Mouse (Mus musculus): ENCODE measurements around the gene Jmjd1c. TPM values are rescaled to one million over a fixed set of nuclear protein-coding genes. Genes with fewer than 3 reads are reported as not detected.

Gene Jmjd1c
- polyA plus RNA-seq, 1 experiment = 56.3 TPM

- 78% methylated on average over 2 of the region's 2 CpGs for WGBS
- H3K4me3 ChIP-seq (replicated peaks; ENCODE audit: insufficient read depth, low read depth, low read length) = no peak overlapping the region
- no peak overlapping the region for H3K27ac ChIP-seq (ENCODE audit: insufficient read depth, low read length)
- TF ChIP-seq CTCF (IDR thresholded peaks at IDR 0.05; ENCODE audit: borderline replicate concordance, insufficient read depth, low read depth, low read length) (no peak), POLR2A (IDR thresholded peaks at IDR 0.05; ENCODE audit: borderline replicate concordance, insufficient read depth, low read length) (no peak)
- H3K27me3 ChIP-seq (ENCODE audit: control insufficient read depth, insufficient read depth, low read length) = no peaks in the 10 kb centered on the region
- DNase-seq = no peak
- H3K4me1 ChIP-seq (ENCODE audit: control insufficient read depth, insufficient read depth, low read length) = peaks cover 15% of the 10 kb centered on the region
Measured at GRCm38 (mm10) chr10:67282531-67282930, 186.6 kb downstream of the Jmjd1c start.

- TF ChIP-seq POLR2A (IDR thresholded peaks at IDR 0.05; ENCODE audit: borderline replicate concordance, insufficient read depth, low read length) = no peak
- no peak for TF ChIP-seq CTCF (IDR thresholded peaks at IDR 0.05; ENCODE audit: borderline replicate concordance, insufficient read depth, low read depth, low read length)
- Histone ChIP-seq H3K27me3 (ENCODE audit: control insufficient read depth, insufficient read depth, low read length) (no peaks in the 10 kb centered on the region), H3K4me3 (replicated peaks; ENCODE audit: insufficient read depth, low read depth, low read length) (no peak overlapping the region), H3K27ac (ENCODE audit: insufficient read depth, low read length) (no peak overlapping the region), H3K4me1 (ENCODE audit: control insufficient read depth, insufficient read depth, low read length) (peaks cover 15% of the 10 kb centered on the region)
- DNase-seq = no peak
- WGBS = 67% methylated on average over 9 of the region's 9 CpGs
Measured at GRCm38 (mm10) chr10:67283516-67283915, 187.6 kb downstream of the Jmjd1c start.

- Histone ChIP-seq H3K4me3 (replicated peaks; ENCODE audit: insufficient read depth, low read depth, low read length) (peak overlapping the region; percentile 76), H3K27me3 (ENCODE audit: control insufficient read depth, insufficient read depth, low read length) (no peaks in the 10 kb centered on the region), H3K4me1 (ENCODE audit: control insufficient read depth, insufficient read depth, low read length) (peaks cover 15% of the 10 kb centered on the region), H3K27ac (ENCODE audit: insufficient read depth, low read length) (peak overlapping the region; percentile 70; the same call in 1 of the 2 replicates)
- peak in 1 of 2 experiments; percentile 24 for DNase-seq
- 0% methylated on average over 10 of the region's 10 CpGs for WGBS
- TF ChIP-seq POLR2A (IDR thresholded peaks at IDR 0.05; ENCODE audit: borderline replicate concordance, insufficient read depth, low read length) = no peak
- no peak for TF ChIP-seq CTCF (IDR thresholded peaks at IDR 0.05; ENCODE audit: borderline replicate concordance, insufficient read depth, low read depth, low read length)
Measured at GRCm38 (mm10) chr10:67284311-67284710, 188.4 kb downstream of the Jmjd1c start.

GRCm38 (mm10) chr10:67284761-67285175 is 188.8 kb downstream of the Jmjd1c start:
- TF ChIP-seq CTCF (IDR thresholded peaks at IDR 0.05; ENCODE audit: borderline replicate concordance, insufficient read depth, low read depth, low read length) (no peak), POLR2A (IDR thresholded peaks at IDR 0.05; ENCODE audit: borderline replicate concordance, insufficient read depth, low read length) (0 out of 2 replicates have a peak, but pooled peaks have one; percentile 2)
- H3K27me3 ChIP-seq (ENCODE audit: control insufficient read depth, insufficient read depth, low read length) = no peaks in the 10 kb centered on the region
- no peak for DNase-seq
- H3K4me3 ChIP-seq (replicated peaks; ENCODE audit: insufficient read depth, low read depth, low read length) = peak overlapping the region; percentile 76
- peaks cover 15% of the 10 kb centered on the region for H3K4me1 ChIP-seq (ENCODE audit: control insufficient read depth, insufficient read depth, low read length)
- peak overlapping the region; percentile 70 for H3K27ac ChIP-seq (ENCODE audit: insufficient read depth, low read length)
- under 1% methylated on average over 41 of the region's 41 CpGs for WGBS

- Histone ChIP-seq H3K27me3 (ENCODE audit: control insufficient read depth, insufficient read depth, low read length) (no peaks in the 10 kb centered on the region), H3K4me3 (replicated peaks; ENCODE audit: insufficient read depth, low read depth, low read length) (peak within 1 kb of the TSS; percentile 76), H3K27ac (ENCODE audit: insufficient read depth, low read length) (peak within 1 kb of the TSS; percentile 70), H3K4me1 (ENCODE audit: control insufficient read depth, insufficient read depth, low read length) (peaks cover 15% of the 10 kb centered on the region)
- WGBS = 2% methylated on average over 43 of the region's 52 CpGs
- peak; percentile 83 to 86 for DNase-seq
- no peak for TF ChIP-seq CTCF (IDR thresholded peaks at IDR 0.05; ENCODE audit: borderline replicate concordance, insufficient read depth, low read depth, low read length)
- TF ChIP-seq POLR2A (IDR thresholded peaks at IDR 0.05; ENCODE audit: borderline replicate concordance, insufficient read depth, low read length) = peak; percentile 48; the same call in 1 of the 2 replicates
Measured at GRCm38 (mm10) chr10:67285176-67285814, 189.4 kb downstream of the Jmjd1c start, which contains the start of gene Nrbf2. TSS of gene Nrbf2 (minus strand) at chr10:67285305.

GRCm38 (mm10) chr10:67287877-67288276 is 192.0 kb downstream of the Jmjd1c start:
- peak; percentile 33 to 59 for DNase-seq
- peaks cover 9% of the 10 kb centered on the region for H3K4me1 ChIP-seq (ENCODE audit: control insufficient read depth, insufficient read depth, low read length)
- no peak overlapping the region for H3K4me3 ChIP-seq (replicated peaks; ENCODE audit: insufficient read depth, low read depth, low read length)
- H3K27me3 ChIP-seq (ENCODE audit: control insufficient read depth, insufficient read depth, low read length) = no peaks in the 10 kb centered on the region
- 12% methylated on average over 3 of the region's 3 CpGs for WGBS
- H3K27ac ChIP-seq (ENCODE audit: insufficient read depth, low read length) = no peak overlapping the region; the same call in 1 of the 2 replicates
- no peak for TF ChIP-seq POLR2A (IDR thresholded peaks at IDR 0.05; ENCODE audit: borderline replicate concordance, insufficient read depth, low read length)
- TF ChIP-seq CTCF (IDR thresholded peaks at IDR 0.05; ENCODE audit: borderline replicate concordance, insufficient read depth, low read depth, low read length) = no peak

- WGBS = 83% methylated on average over 4 of the region's 4 CpGs
- no peak for TF ChIP-seq CTCF (IDR thresholded peaks at IDR 0.05; ENCODE audit: borderline replicate concordance, insufficient read depth, low read depth, low read length)
- TF ChIP-seq POLR2A (IDR thresholded peaks at IDR 0.05; ENCODE audit: borderline replicate concordance, insufficient read depth, low read length) = no peak
- no peaks in the 10 kb centered on the region for H3K4me1 ChIP-seq (ENCODE audit: control insufficient read depth, insufficient read depth, low read length)
Measured at GRCm38 (mm10) chr10:67290622-67291021, 194.7 kb downstream of the Jmjd1c start.

GRCm38 (mm10) chr10:67291087-67291486 is 195.2 kb downstream of the Jmjd1c start:
- H3K4me1 ChIP-seq (ENCODE audit: control insufficient read depth, insufficient read depth, low read length) = no peaks in the 10 kb centered on the region
- WGBS = 61% methylated on average over 8 of the region's 8 CpGs
- DNase-seq = no peak
- H3K4me3 ChIP-seq (replicated peaks; ENCODE audit: insufficient read depth, low read depth, low read length) = no peak overlapping the region
- no peaks in the 10 kb centered on the region for H3K27me3 ChIP-seq (ENCODE audit: control insufficient read depth, insufficient read depth, low read length)
- no peak for TF ChIP-seq CTCF (IDR thresholded peaks at IDR 0.05; ENCODE audit: borderline replicate concordance, insufficient read depth, low read depth, low read length)
- no peak for TF ChIP-seq POLR2A (IDR thresholded peaks at IDR 0.05; ENCODE audit: borderline replicate concordance, insufficient read depth, low read length)
- no peak overlapping the region for H3K27ac ChIP-seq (ENCODE audit: insufficient read depth, low read length)

More at GRCm38 (mm10) chr10:67290622-67291021, 194.7 kb downstream of the Jmjd1c start:
- no peak overlapping the region for H3K4me3 ChIP-seq (replicated peaks; ENCODE audit: insufficient read depth, low read depth, low read length)
- H3K27me3 ChIP-seq (ENCODE audit: control insufficient read depth, insufficient read depth, low read length) = no peaks in the 10 kb centered on the region
- DNase-seq = no peak
- H3K27ac ChIP-seq (ENCODE audit: insufficient read depth, low read length) = no peak overlapping the region

All from cerebellum, adult 2 months (tissue).